Mouse (Mus musculus) thymus, adult 2 months (tissue): ENCODE data around the gene Lancl2.

Experiments
- CTCF ChIP-seq: fragments of 200-500 bp; IDR thresholded peaks from 2 replicates; pipeline ENCODE4 v1.5.1; 2012; ENCODE audit warnings: mild to moderate bottlenecking, control low read depth, low read length, moderate library complexity, borderline replicate concordance; ENCODE audit not compliant: control insufficient read depth, poor library complexity, insufficient read depth; ENCODE audit errors: extremely low read depth
- POLR2A ChIP-seq: fragments of 200-500 bp; IDR thresholded peaks from 2 replicates; pipeline ENCODE4 v1.6.1; 2012; ENCODE audit warnings: mild to moderate bottlenecking, low read length, control low read depth, moderate library complexity; ENCODE audit not compliant: control insufficient read depth, poor library complexity, insufficient read depth; ENCODE audit errors: extremely low read depth

GRCm38 (mm10) chr6:57711726-57712125, 9.4 kb downstream of the Lancl2 start:
- TF ChIP-seq POLR2A: no peak
- TF ChIP-seq CTCF: no peak
